In genomic region chr12:71354656-71355055, GRCm38 (mm10) we compare ENCODE assay signal across 29 mouse cellular contexts. TPM values are rescaled to one million over a fixed set of nuclear protein-coding genes. Genes with fewer than 3 reads are reported as not detected.
DNase-seq lines count a peak whose midpoint lies in the region; ATAC-seq and TF ChIP-seq lines count a peak whose summit lies in the region.
"Had no signal": no experiment of that assay in that cellular context is flagged by ENCODE, and none has a peak within 500 bp of the region (broad histone marks: within the 10 kb centered on the region; RNA-seq: fewer than 3 reads in every experiment).

No protein-coding gene starts in this region.

- ATAC-seq in hindbrain, postnatal 0 days, result no peak
- no peak for ATAC-seq in hindbrain, embryonic 12.5 days (ENCODE audit: low FRiP score)
- ATAC-seq in liver, embryonic 12.5 days, result no peak
- peak; percentile 70 for ATAC-seq in liver, postnatal 0 days
- no peak for ATAC-seq in erythroblast, adult 5-6 weeks (replicated peaks; ENCODE audit: low FRiP score, poor library complexity, severe bottlenecking)
- ATAC-seq: forebrain, embryonic 13.5 days; hindbrain, embryonic 16.5 days; midbrain, embryonic 16.5 days had no signal

- DNase-seq in hindbrain, postnatal 0 days (ENCODE audit: low spot score), result peak; percentile 20
- DNase-seq in kidney, postnatal 4 days, result peak; percentile 17 to 25
- DNase-seq in kidney, postnatal 14 days, result no peak
- peak; percentile 16 for DNase-seq in liver, postnatal 0 days
- no peak for DNase-seq in thymus, postnatal 4 days
- DNase-seq: adrenal gland, postnatal 25 days; cerebellum, adult 2 months; cerebellum, postnatal 14 days; gastrocnemius, postnatal 14 days; heart, postnatal 14 days; lung, postnatal 36 days; right cerebral cortex, postnatal 25 days; thymus, postnatal 14 days had no signal

- WGBS in hindbrain, postnatal 0 days, result 43% methylated on average over 10 of the region's 10 CpGs
- 40% methylated on average over 10 of the region's 10 CpGs for WGBS in hindbrain, embryonic 12.5 days
- WGBS in liver, embryonic 12.5 days (ENCODE audit: insufficient replicate concordance), result 65% methylated on average over 10 of the region's 10 CpGs
- WGBS in liver, postnatal 0 days (ENCODE audit: insufficient replicate concordance), result 55% methylated on average over 10 of the region's 10 CpGs

- H3K9ac ChIP-seq in hindbrain, postnatal 0 days (replicated peaks; ENCODE audit: low read length), result no peak overlapping the region
- H3K9ac ChIP-seq in hindbrain, embryonic 12.5 days, result no peak overlapping the region
- H3K9ac ChIP-seq in liver, embryonic 12.5 days, result no peak overlapping the region
- no peak overlapping the region for H3K9ac ChIP-seq in liver, postnatal 0 days (replicated peaks)
- H3K9ac ChIP-seq: embryonic facial prominence, embryonic 15.5 days; forebrain, embryonic 13.5 days; intestine, embryonic 15.5 days; limb, embryonic 15.5 days; stomach, embryonic 15.5 days had no signal

- H3K9me3 ChIP-seq in hindbrain, postnatal 0 days (ENCODE audit: low read length), result no peaks in the 10 kb centered on the region
- H3K9me3 ChIP-seq in hindbrain, embryonic 12.5 days (replicated peaks), result no peaks in the 10 kb centered on the region
- no peaks in the 10 kb centered on the region for H3K9me3 ChIP-seq in liver, embryonic 12.5 days (replicated peaks)
- H3K9me3 ChIP-seq in liver, postnatal 0 days (ENCODE audit: low read length), result no peaks in the 10 kb centered on the region
- H3K9me3 ChIP-seq: embryonic facial prominence, embryonic 15.5 days; forebrain, embryonic 13.5 days; hindbrain, embryonic 10.5 days; intestine, embryonic 15.5 days; limb, embryonic 10.5 days; limb, embryonic 15.5 days; stomach, embryonic 15.5 days had no signal

- TF ChIP-seq EP300 in liver, postnatal 0 days (IDR thresholded peaks at IDR 0.05; ENCODE audit: low read depth), result no peak

- no peaks in the 10 kb centered on the region for H3K27me3 ChIP-seq in hindbrain, postnatal 0 days (ENCODE audit: insufficient read depth, low read length)
- no peaks in the 10 kb centered on the region for H3K27me3 ChIP-seq in hindbrain, embryonic 12.5 days
- H3K27me3 ChIP-seq in liver, embryonic 12.5 days (replicated peaks), result no peaks in the 10 kb centered on the region
- H3K27me3 ChIP-seq in liver, postnatal 0 days (ENCODE audit: insufficient read depth, low read length), result no peaks in the 10 kb centered on the region
- H3K27me3 ChIP-seq: embryonic facial prominence, embryonic 15.5 days; forebrain, embryonic 13.5 days; intestine, embryonic 15.5 days; limb, embryonic 15.5 days; stomach, embryonic 15.5 days had no signal

- no peak overlapping the region for H3K4me2 ChIP-seq in hindbrain, postnatal 0 days (ENCODE audit: low read depth, low read length)
- no peak overlapping the region for H3K4me2 ChIP-seq in hindbrain, embryonic 12.5 days (replicated peaks)
- no peak overlapping the region for H3K4me2 ChIP-seq in liver, embryonic 12.5 days
- peak overlapping the region; percentile 29; the same call in 1 of the 2 replicates for H3K4me2 ChIP-seq in liver, postnatal 0 days (ENCODE audit: low read depth, low read length)
- H3K4me2 ChIP-seq: embryonic facial prominence, embryonic 15.5 days; forebrain, embryonic 13.5 days; intestine, embryonic 15.5 days; limb, embryonic 15.5 days; midbrain, embryonic 11.5 days; stomach, embryonic 15.5 days had no signal

- TF ChIP-seq CTCF in hindbrain, postnatal 0 days (IDR thresholded peaks at IDR 0.05; ENCODE audit: low read depth), result no peak
- no peak for TF ChIP-seq CTCF in liver, postnatal 0 days (IDR thresholded peaks at IDR 0.05; ENCODE audit: low read depth)

- H3K27ac ChIP-seq in hindbrain, postnatal 0 days, result no peak overlapping the region
- H3K27ac ChIP-seq in hindbrain, embryonic 12.5 days, result no peak overlapping the region
- H3K27ac ChIP-seq in liver, embryonic 12.5 days, result peak overlapping the region; percentile 28; the same call in 1 of the 2 replicates
- peak overlapping the region; percentile 92 for H3K27ac ChIP-seq in liver, postnatal 0 days (ENCODE audit: low read depth)
- H3K27ac ChIP-seq: embryonic facial prominence, embryonic 15.5 days; forebrain, embryonic 13.5 days; hindbrain, embryonic 10.5 days; intestine, embryonic 15.5 days; layer of hippocampus, adult 2 months; limb, embryonic 10.5 days; limb, embryonic 15.5 days; stomach, embryonic 15.5 days had no signal

- no peaks in the 10 kb centered on the region for H3K36me3 ChIP-seq in hindbrain, postnatal 0 days (ENCODE audit: insufficient read depth, low read length)
- H3K36me3 ChIP-seq in hindbrain, embryonic 12.5 days, result no peaks in the 10 kb centered on the region
- H3K36me3 ChIP-seq in liver, embryonic 12.5 days, result no peaks in the 10 kb centered on the region
- H3K36me3 ChIP-seq in liver, postnatal 0 days (replicated peaks; ENCODE audit: insufficient read depth, low read length), result no peaks in the 10 kb centered on the region
- H3K36me3 ChIP-seq: embryonic facial prominence, embryonic 15.5 days; hindbrain, embryonic 10.5 days; intestine, embryonic 15.5 days; limb, embryonic 10.5 days; limb, embryonic 15.5 days; stomach, embryonic 15.5 days had no signal

- peaks cover 2% of the 10 kb centered on the region; the same call in 1 of the 2 replicates for H3K4me1 ChIP-seq in hindbrain, postnatal 0 days (ENCODE audit: insufficient read depth, low read length)
- H3K4me1 ChIP-seq in hindbrain, embryonic 12.5 days, result peaks cover 9% of the 10 kb centered on the region
- H3K4me1 ChIP-seq in liver, embryonic 12.5 days, result no peaks in the 10 kb centered on the region
- H3K4me1 ChIP-seq in liver, postnatal 0 days (ENCODE audit: insufficient read depth), result no peaks in the 10 kb centered on the region
- H3K4me1 ChIP-seq: embryonic facial prominence, embryonic 15.5 days; limb, embryonic 15.5 days; stomach, embryonic 15.5 days had no signal

- H3K4me3 ChIP-seq in hindbrain, postnatal 0 days (ENCODE audit: low read length), result no peak overlapping the region
- no peak overlapping the region for H3K4me3 ChIP-seq in hindbrain, embryonic 12.5 days
- H3K4me3 ChIP-seq in liver, embryonic 12.5 days, result no peak overlapping the region
- H3K4me3 ChIP-seq in liver, postnatal 0 days (ENCODE audit: low read depth, low read length), result no peak overlapping the region
- H3K4me3 ChIP-seq: embryonic facial prominence, embryonic 15.5 days; forebrain, embryonic 13.5 days; hindbrain, embryonic 10.5 days; intestine, embryonic 15.5 days; layer of hippocampus, adult 2 months; limb, embryonic 10.5 days; limb, embryonic 15.5 days; stomach, embryonic 15.5 days had no signal

RNA-seq across cellular contexts. Expression of gene Dact1, which starts 45.0 kb away (rescaled TPM):
- 40.8 and 54.3 TPM in 2 replicates for total RNA-seq in hindbrain, postnatal 0 days (2014; rRNA removed)
- 11.2 and 12.7 TPM in 2 replicates for polyA plus RNA-seq in hindbrain, postnatal 0 days (2015; fragmentation: Nextera tagmentation; extraction: Ambion mirVana)
- 50.6 and 53.0 TPM in 2 replicates for polyA plus RNA-seq in hindbrain, embryonic 12.5 days (2016; fragmentation: Nextera tagmentation; extraction: Ambion mirVana)
- polyA plus RNA-seq in liver, embryonic 12.5 days (2016; fragmentation: Nextera tagmentation; extraction: Ambion mirVana), result 3.4 and 4.1 TPM in 2 replicates
- polyA plus RNA-seq in liver, postnatal 0 days (2015; fragmentation: Nextera tagmentation; extraction: Ambion mirVana), result 0.36 and 0.51 TPM in 2 replicates
- total RNA-seq in erythroblast, adult 5-6 weeks (2015; ENCODE audit: low replicate concordance), result not detected in 2 replicates
- total RNA-seq in erythroblast, adult 5-6 weeks (2017; ENCODE audit: low replicate concordance), result not detected in 2 replicates
- total RNA-seq: MEL; neutrophil, adult 5-6 weeks had no signal

Comparison
In these comparisons a context has a peak if more than half of its experiments do, and no peak if none do; other contexts are left out.
1. DNase-seq: peak in hindbrain, postnatal 0 days (single experiment), kidney, postnatal 4 days (2 of 2) and liver, postnatal 0 days (single experiment); none in kidney, postnatal 14 days (single experiment) and thymus, postnatal 4 days (single experiment).
2. H3K27ac ChIP-seq: peak in liver, embryonic 12.5 days (single experiment) and liver, postnatal 0 days (single experiment); none in hindbrain, postnatal 0 days (single experiment) and hindbrain, embryonic 12.5 days (single experiment).